Mouse (Mus musculus) forebrain, embryonic 16.5 days (tissue): ENCODE results near the gene Dnm1l. TPM values are rescaled to one million over a fixed set of nuclear protein-coding genes. Genes with fewer than 3 reads are reported as not detected.
A peak's percentile ranks its signal among the peaks of the same experiment; 100 is the strongest.

ENCODE experiments used
- ATAC-seq: fragments of 200-750 bp; cut with Nextera tagmentation; 2 replicates; pipeline ENCODE4 v1.8.0; 2017; ENCODE audit warnings: mild to moderate bottlenecking, moderate library complexity
- H3K27ac ChIP-seq: fragments of 300-500 bp; sonication (generic); 2 replicates; pipeline ENCODE4 v1.5.1; 2014; ENCODE audit warnings: low read length, control low read depth
- H3K27me3 ChIP-seq: fragments of 300-500 bp; sonication (generic); replicated peaks from 2 replicates; pipeline ENCODE4 v1.6.1; 2014; ENCODE audit warnings: low read length; ENCODE audit not compliant: control insufficient read depth, insufficient read depth
- H3K36me3 ChIP-seq: fragments of 300-500 bp; sonication (generic); 2 replicates; pipeline ENCODE4 v1.6.1; 2014; ENCODE audit not compliant: control insufficient read depth, insufficient read depth
- H3K4me1 ChIP-seq: fragments of 300-500 bp; sonication (generic); replicated peaks from 2 replicates; pipeline ENCODE4 v1.6.1; 2014; ENCODE audit warnings: low read length; ENCODE audit not compliant: control insufficient read depth, insufficient read depth
- H3K4me2 ChIP-seq: fragments of 300-500 bp; sonication (generic); 2 replicates; pipeline ENCODE4 v1.6.1; 2014; ENCODE audit warnings: mild to moderate bottlenecking, low read length, control low read depth
- H3K4me3 ChIP-seq: fragments of 300-500 bp; sonication (generic); replicated peaks from 2 replicates; pipeline ENCODE4 v1.5.1; 2014; ENCODE audit warnings: mild to moderate bottlenecking, low read length, control low read depth
- H3K9ac ChIP-seq: fragments of 300-500 bp; sonication (generic); replicated peaks from 2 replicates; pipeline ENCODE4 v1.6.1; 2014; ENCODE audit warnings: low read depth, low read length, control low read depth
- H3K9me3 ChIP-seq: fragments of 300-500 bp; sonication (generic); 2 replicates; pipeline ENCODE4 v1.6.1; 2016; ENCODE audit warnings: low read length; ENCODE audit not compliant: control insufficient read depth
- WGBS: fragments of 180-500 bp; shearing (Covaris S2); extraction: QIAGEN DNeasy Blood & Tissue Kit; methylation state at CpG from one replicate; pipeline ENCODE4 v1.1.7; 2014; 5-methylcytosine and 5-hydroxymethylcytosine counted together
- polyA plus RNA-seq: library from polyadenylated mRNA; unstranded; fragments of >200 nt; fragmentation: Nextera tagmentation; extraction: Ambion mirVana; gene quantifications from 2 replicates; pipeline ENCODE4 v1.2.1, GENCODE M21; 2015

The Dnm1l gene
- polyA plus RNA-seq, 1 experiment from 2014 or later = 101 TPM

GRCm38 (mm10) chr16:16302369-16303137, 56.2 kb downstream of the Dnm1l start, which contains the start of gene Yars2:
Gene Yars2 (plus strand): TSS chr16:16302965.
- peaks cover 16% of the 10 kb centered on the region for H3K4me1 ChIP-seq
- no peaks in the 10 kb centered on the region for H3K27me3 ChIP-seq
- H3K9me3 ChIP-seq = no peaks in the 10 kb centered on the region
- H3K4me3 ChIP-seq = peak within 1 kb of the TSS; percentile 61
- peak; percentile 99 for ATAC-seq
- peak within 1 kb of the TSS; percentile 84 for H3K4me2 ChIP-seq
- WGBS = under 1% methylated on average over 50 of the region's 50 CpGs
- peak within 1 kb of the TSS; percentile 95 for H3K27ac ChIP-seq
- H3K9ac ChIP-seq = peak within 1 kb of the TSS; percentile 62
- peaks cover 8% of the 10 kb centered on the region for H3K36me3 ChIP-seq

DNA sequence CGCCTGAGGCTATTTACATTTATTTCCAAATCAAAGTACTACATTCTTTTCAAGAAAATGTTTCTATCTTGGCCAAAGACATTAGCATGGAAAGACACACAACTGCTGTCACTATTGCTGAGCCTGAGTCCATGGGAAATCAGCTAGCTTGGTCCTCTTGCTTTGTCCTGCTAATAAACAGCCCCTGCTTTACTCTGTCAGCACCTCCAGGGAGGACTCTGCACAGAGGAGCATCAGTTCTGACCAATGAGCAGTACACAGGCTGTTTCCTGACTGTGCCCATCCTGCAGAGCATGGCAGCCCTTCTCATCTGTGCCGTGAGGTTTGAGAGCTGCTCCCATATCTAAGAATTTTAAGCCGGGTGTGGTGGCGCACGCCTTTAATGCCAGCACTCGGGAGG, 85.0 kb downstream of the Dnm1l start:
- no peak overlapping the region for H3K4me3 ChIP-seq
- H3K36me3 ChIP-seq = no peaks in the 10 kb centered on the region
- no peak overlapping the region for H3K4me2 ChIP-seq
- H3K9ac ChIP-seq = no peak overlapping the region
- WGBS = 75% methylated on average over 6 of the region's 6 CpGs
- 0 out of 2 replicates have a peak, but pooled peaks cover 4% of the 10 kb centered on the region for H3K4me1 ChIP-seq
- no peaks in the 10 kb centered on the region for H3K9me3 ChIP-seq
- H3K27me3 ChIP-seq = no peaks in the 10 kb centered on the region
- no peak overlapping the region for H3K27ac ChIP-seq
- ATAC-seq = no peak

DNA sequence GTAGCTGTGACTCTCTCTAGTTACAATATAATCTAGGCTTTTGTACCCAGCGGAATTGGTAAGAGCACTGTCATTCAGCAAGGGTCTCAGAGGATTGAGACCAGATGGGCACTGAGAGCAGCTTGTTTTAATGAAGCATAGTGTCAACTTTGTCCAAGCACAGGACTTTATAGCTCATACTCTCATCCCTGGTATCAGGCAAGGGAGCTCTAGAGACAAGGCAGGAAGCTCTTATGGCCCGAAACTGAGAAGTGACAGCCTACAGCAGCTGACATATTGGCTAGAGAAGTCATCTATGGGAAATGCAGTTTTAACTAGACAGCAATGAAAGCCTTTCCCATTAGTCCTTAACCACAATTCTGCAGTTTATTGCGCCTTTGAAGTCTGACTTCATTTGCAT, 85.8 kb downstream of the Dnm1l start:
- 0 out of 2 replicates have a peak, but pooled peaks cover 4% of the 10 kb centered on the region for H3K4me1 ChIP-seq
- no peaks in the 10 kb centered on the region for H3K9me3 ChIP-seq
- H3K27ac ChIP-seq = no peak overlapping the region
- no peaks in the 10 kb centered on the region for H3K27me3 ChIP-seq
- no peak overlapping the region for H3K9ac ChIP-seq
- WGBS = 11% methylated on average over 3 of the region's 3 CpGs
- H3K4me3 ChIP-seq = no peak overlapping the region
- 0 out of 2 replicates have a peak, but pooled peaks have one; percentile 20 for ATAC-seq
- H3K36me3 ChIP-seq = no peaks in the 10 kb centered on the region
- no peak overlapping the region for H3K4me2 ChIP-seq

GRCm38 (mm10) chr16:16262436-16262835, 96.3 kb downstream of the Dnm1l start:
- Histone ChIP-seq H3K27ac (no peak overlapping the region), H3K36me3 (no peaks in the 10 kb centered on the region), H3K9ac (no peak overlapping the region), H3K4me2 (no peak overlapping the region), H3K4me1 (no peaks in the 10 kb centered on the region), H3K27me3 (no peaks in the 10 kb centered on the region), H3K9me3 (no peaks in the 10 kb centered on the region), H3K4me3 (no peak overlapping the region)
- 79% methylated on average over 3 of the region's 3 CpGs for WGBS
- no peak for ATAC-seq

Other genes with a start within 250 kb of the Dnm1l start
- gene Pkp2, start 145.6 kb downstream of the Dnm1l start, polyA plus RNA-seq = 0.75 and 1.0 TPM in 2 replicates
- 26.2 and 27.1 TPM in 2 replicates for gene Yars2, start 56.0 kb downstream of the Dnm1l start, polyA plus RNA-seq
- 23.6 and 28.8 TPM in 2 replicates for gene Fgd4, start 241.6 kb upstream of the Dnm1l start, polyA plus RNA-seq